ENCODE assay signal across 13 mouse cellular contexts in genomic region chr10:63125343-63125742, GRCm38 (mm10). TPM values are rescaled to one million over a fixed set of nuclear protein-coding genes. Genes with fewer than 3 reads are reported as not detected.
DNase-seq lines count a peak whose midpoint lies in the region; ATAC-seq and TF ChIP-seq lines count a peak whose summit lies in the region.
"Had no signal": no experiment of that assay in that cellular context is flagged by ENCODE, and none has a peak within 500 bp of the region (broad histone marks: within the 10 kb centered on the region; RNA-seq: fewer than 3 reads in every experiment).

No protein-coding gene starts in this region.

- no peaks in the 10 kb centered on the region for H3K4me1 ChIP-seq in forebrain, embryonic 11.5 days (replicated peaks; ENCODE audit: control insufficient read depth, insufficient read depth, low read length)
- H3K4me1 ChIP-seq in forebrain, embryonic 16.5 days (replicated peaks; ENCODE audit: control insufficient read depth, insufficient read depth, low read length), result no peaks in the 10 kb centered on the region
- H3K4me1 ChIP-seq in ES-Bruce4 (ENCODE audit: control insufficient read depth, insufficient read depth, low read length), result no peaks in the 10 kb centered on the region
- H3K4me1 ChIP-seq: kidney, embryonic 15.5 days had no signal

- WGBS in forebrain, embryonic 11.5 days, result 30% methylated on average over 11 of the region's 11 CpGs
- WGBS in forebrain, embryonic 16.5 days, result 29% methylated on average over 11 of the region's 11 CpGs

- no peaks in the 10 kb centered on the region for H3K9me3 ChIP-seq in forebrain, embryonic 11.5 days (ENCODE audit: control insufficient read depth, low read length)
- no peaks in the 10 kb centered on the region for H3K9me3 ChIP-seq in forebrain, embryonic 16.5 days (ENCODE audit: control insufficient read depth, low read length)
- no peaks in the 10 kb centered on the region for H3K9me3 ChIP-seq in ES-Bruce4 (replicated peaks; ENCODE audit: control insufficient read depth, insufficient read depth, low read length, poor library complexity, severe bottlenecking)
- H3K9me3 ChIP-seq: kidney, embryonic 15.5 days had no signal

- H3K27me3 ChIP-seq in forebrain, embryonic 11.5 days (ENCODE audit: control insufficient read depth, insufficient read depth, low read length), result no peaks in the 10 kb centered on the region
- no peaks in the 10 kb centered on the region for H3K27me3 ChIP-seq in forebrain, embryonic 16.5 days (replicated peaks; ENCODE audit: control insufficient read depth, insufficient read depth, low read length)
- H3K27me3 ChIP-seq in ES-Bruce4 (ENCODE audit: control insufficient read depth, insufficient read depth, low read length, poor library complexity, severe bottlenecking), result no peaks in the 10 kb centered on the region
- H3K27me3 ChIP-seq: kidney, embryonic 15.5 days had no signal

- DNase-seq in forebrain, embryonic 11.5 days (ENCODE audit: low spot score), result peak; percentile 66
- no peak for DNase-seq in left cerebral cortex, adult 2 months (ENCODE audit: extremely low spot score in 1 of 2, low spot score in 2 of 2)
- no peak for DNase-seq in left cerebral cortex, postnatal 4 days
- DNase-seq in embryo, embryonic 10 days (ENCODE audit: low spot score), result peak; percentile 58
- DNase-seq in ovary, postnatal 14 days (ENCODE audit: low spot score), result no peak
- no peak for DNase-seq in cerebellum, adult 11-12 months
- DNase-seq: adrenal gland, postnatal 25 days; right cerebral cortex, postnatal 25 days; thymus, postnatal 14 days had no signal

- peak; percentile 30 for TF ChIP-seq CTCF in left cerebral cortex, adult 2 months (IDR thresholded peaks at IDR 0.05)
- TF ChIP-seq CTCF in ES-Bruce4 (IDR thresholded peaks at IDR 0.05; ENCODE audit: low read depth, low read length), result peak; percentile 89

- no peak overlapping the region for H3K27ac ChIP-seq in forebrain, embryonic 11.5 days (ENCODE audit: low read depth, low read length)
- H3K27ac ChIP-seq in forebrain, embryonic 16.5 days (ENCODE audit: low read length), result no peak overlapping the region
- no peak overlapping the region for H3K27ac ChIP-seq in left cerebral cortex, adult 2 months
- H3K27ac ChIP-seq in ES-Bruce4 (ENCODE audit: insufficient read depth, low read length), result no peak overlapping the region
- H3K27ac ChIP-seq: kidney, embryonic 15.5 days had no signal

- H3K4me3 ChIP-seq in forebrain, embryonic 11.5 days (ENCODE audit: low read depth, low read length), result no peak overlapping the region
- no peak overlapping the region for H3K4me3 ChIP-seq in forebrain, embryonic 16.5 days (replicated peaks; ENCODE audit: low read length)
- no peak overlapping the region for H3K4me3 ChIP-seq in left cerebral cortex, adult 2 months
- H3K4me3 ChIP-seq in ES-Bruce4 (ENCODE audit: low read depth, low read length), result no peak overlapping the region
- H3K4me3 ChIP-seq: kidney, embryonic 15.5 days had no signal

- H3K36me3 ChIP-seq in forebrain, embryonic 11.5 days (ENCODE audit: control insufficient read depth, insufficient read depth, low read length), result no peaks in the 10 kb centered on the region
- H3K36me3 ChIP-seq in forebrain, embryonic 16.5 days (ENCODE audit: control insufficient read depth, insufficient read depth), result no peaks in the 10 kb centered on the region
- H3K36me3 ChIP-seq in ES-Bruce4 (ENCODE audit: control insufficient read depth, insufficient read depth, low read length, poor library complexity, severe bottlenecking), result no peaks in the 10 kb centered on the region
- H3K36me3 ChIP-seq: kidney, embryonic 15.5 days had no signal

- ATAC-seq in forebrain, embryonic 11.5 days (replicated peaks; ENCODE audit: low FRiP score), result no peak
- ATAC-seq in forebrain, embryonic 16.5 days, result no peak

- intact Hi-C loops in left cerebral cortex, adult 2 months (cut with DNase I), result no loop called here
- intact Hi-C loops in left cerebral cortex, postnatal 4 days (cut with DNase I), result no loop called here

- TF ChIP-seq EP300 in ES-Bruce4 (IDR thresholded peaks at IDR 0.05; ENCODE audit: insufficient read depth, low read depth, low read length), result no peak

- no peak overlapping the region for H3K9ac ChIP-seq in forebrain, embryonic 11.5 days (ENCODE audit: low read length)
- no peak overlapping the region for H3K9ac ChIP-seq in forebrain, embryonic 16.5 days (replicated peaks; ENCODE audit: low read depth, low read length)
- no peak overlapping the region for H3K9ac ChIP-seq in ES-Bruce4 (ENCODE audit: low read depth, poor library complexity, severe bottlenecking)
- H3K9ac ChIP-seq: kidney, embryonic 15.5 days had no signal

- no peak overlapping the region for H3K4me2 ChIP-seq in forebrain, embryonic 11.5 days (ENCODE audit: low read depth, low read length, severe bottlenecking)
- H3K4me2 ChIP-seq in forebrain, embryonic 16.5 days (ENCODE audit: low read length), result no peak overlapping the region
- H3K4me2 ChIP-seq: heart, embryonic 11.5 days; kidney, embryonic 15.5 days had no signal

- no peak for TF ChIP-seq POLR2A in ES-Bruce4 (IDR thresholded peaks at IDR 0.05; ENCODE audit: insufficient read depth, low read length)

RNA-seq across cellular contexts. Expression of gene Atoh7, which starts 25.9 kb away (rescaled TPM):
- 1.1 TPM in 2 replicates for polyA plus RNA-seq in forebrain, embryonic 11.5 days (2014; fragmentation: Nextera tagmentation; extraction: Ambion mirVana)
- polyA plus RNA-seq in forebrain, embryonic 16.5 days (2015; fragmentation: Nextera tagmentation; extraction: Ambion mirVana), result 0.94 and 0.98 TPM in 2 replicates
- 1 to 10 TPM; 3.3 to 3.4 TPM for total RNA-seq in left cerebral cortex, adult 2 months (2021)
- total RNA-seq in left cerebral cortex, postnatal 4 days (2021), result 1 to 10 TPM; 1.0 to 1.3 TPM
- not detected in 2 replicates for polyA plus RNA-seq in ES-Bruce4 (2011; ENCODE audit: insufficient read depth, insufficient read length, low read depth, missing spikeins)
- total RNA-seq: adrenal gland, postnatal 25 days had no signal
- polyA plus RNA-seq: heart, embryonic 11.5 days; kidney, embryonic 15.5 days had no signal

Comparison
In these comparisons a context has a peak if more than half of its experiments do, and no peak if none do; other contexts are left out.
1. DNase-seq: peak in forebrain, embryonic 11.5 days (single experiment) and embryo, embryonic 10 days (single experiment); none in left cerebral cortex, adult 2 months (0 of 2), left cerebral cortex, postnatal 4 days (single experiment), ovary, postnatal 14 days (single experiment) and cerebellum, adult 11-12 months (single experiment).